Mouse (Mus musculus) MEL (cell line): Measurements from ENCODE around the gene Dmpk. TPM values are rescaled to one million over a fixed set of nuclear protein-coding genes. Genes with fewer than 3 reads are reported as not detected.

ENCODE experiments used
- DNase-seq: peaks from one replicate; pipeline ENCODE4 v3.0.0; 2011; ENCODE audit warnings: low read depth, low spot score
- H3K27ac ChIP-seq: 2 replicates; pipeline ENCODE4 v1.5.1; 2012; ENCODE audit warnings: low read depth, mild to moderate bottlenecking, control low read depth, low read length, moderate library complexity; ENCODE audit not compliant: control insufficient read depth
- H3K27me3 ChIP-seq, 2 experiments: fragments of 150-350 bp in 1 of 2; sonication (generic) in 1 of 2; 2 replicates each; pipeline ENCODE4 v1.6.1; 2012; ENCODE audit warnings: low read length in 2 of 2, mild to moderate bottlenecking in 2 of 2, improper control_type of control experiment in 1 of 2, moderate library complexity in 1 of 2; ENCODE audit not compliant: insufficient read depth in 2 of 2, control insufficient read depth in 1 of 2
- H3K36me3 ChIP-seq, 2 experiments: 2 replicates each; pipeline ENCODE4 v1.6.1; 2012 to 2014; ENCODE audit warnings: low read length in 2 of 2, improper control_type of control experiment in 1 of 2, inconsistent platforms in 1 of 2, mild to moderate bottlenecking in 1 of 2; ENCODE audit not compliant: insufficient read depth in 2 of 2, control insufficient read depth in 1 of 2
- H3K4me1 ChIP-seq, 2 experiments: fragments of 150-350 bp in 1 of 2; sonication (generic) in 1 of 2; 2 replicates each; pipeline ENCODE4 v1.6.1; 2012; ENCODE audit warnings: low read length in 2 of 2, improper control_type of control experiment in 1 of 2, mild to moderate bottlenecking in 1 of 2; ENCODE audit not compliant: insufficient read depth in 2 of 2, control insufficient read depth in 1 of 2
- H3K4me3 ChIP-seq, 2 experiments: fragments of 150-350 bp in 1 of 2; sonication (generic) in 1 of 2; 2 replicates each; pipeline ENCODE4 v1.5.1; 2012; ENCODE audit warnings: low read depth in 2 of 2, low read length in 2 of 2, mild to moderate bottlenecking in 2 of 2, moderate library complexity in 2 of 2, control low read depth in 1 of 2, improper control_type of control experiment in 1 of 2; ENCODE audit not compliant: control insufficient read depth in 1 of 2, insufficient read depth in 1 of 2
- H3K79me2 ChIP-seq: 2 replicates; pipeline ENCODE4 v1.6.1; 2012; ENCODE audit warnings: mild to moderate bottlenecking, low read length, moderate library complexity; ENCODE audit not compliant: control insufficient read depth, poor library complexity, insufficient read depth
- H3K9ac ChIP-seq: 2 replicates; pipeline ENCODE4 v1.6.1; 2012; ENCODE audit warnings: low read depth, mild to moderate bottlenecking, control low read depth, low read length, moderate library complexity; ENCODE audit not compliant: control insufficient read depth, poor library complexity, severe bottlenecking
- H3K9me3 ChIP-seq: fragments of 150-350 bp; sonication (generic); replicated peaks from 2 replicates; pipeline ENCODE4 v1.6.1; 2012; ENCODE audit warnings: mild to moderate bottlenecking, low read length, improper control_type of control experiment, moderate library complexity; ENCODE audit not compliant: insufficient read depth
- CHD1 ChIP-seq: IDR thresholded peaks from 2 replicates; pipeline ENCODE4 v1.6.1; 2012; ENCODE audit warnings: low read depth, mild to moderate bottlenecking, inconsistent platforms, low read length, improper control_type of control experiment
- CHD2 ChIP-seq: IDR thresholded peaks from 2 replicates; pipeline ENCODE4 v1.6.1; 2011; ENCODE audit warnings: low read length, improper control_type of control experiment
- CTCF ChIP-seq, 3 experiments: IDR thresholded peaks in 2 of 3; conservative IDR thresholded peaks in 1 of 3; 2 replicates each; pipeline ENCODE4 v1.5.1; 2011 to 2012; ENCODE audit warnings: low read length in 3 of 3, low read depth in 2 of 3, mild to moderate bottlenecking in 2 of 3, improper control_type of control experiment in 1 of 3, inconsistent platforms in 1 of 3, mixed read lengths in 1 of 3, moderate library complexity in 1 of 3; ENCODE audit not compliant: control insufficient read depth in 1 of 3, insufficient read depth in 1 of 3, poor library complexity in 1 of 3, severe bottlenecking in 1 of 3
- E2F4 ChIP-seq: IDR thresholded peaks from 2 replicates; pipeline ENCODE4 v1.6.1; 2011; ENCODE audit warnings: low read depth, low read length, improper control_type of control experiment, borderline replicate concordance
- ELF1 ChIP-seq: IDR thresholded peaks from 2 replicates; pipeline ENCODE4 v1.6.1; 2014; ENCODE audit warnings: low read depth, mild to moderate bottlenecking, inconsistent platforms, low read length, improper control_type of control experiment, moderate library complexity
- ETS1 ChIP-seq: IDR thresholded peaks from 2 replicates; pipeline ENCODE4 v1.6.1; 2012; ENCODE audit warnings: low read depth, mild to moderate bottlenecking, inconsistent platforms, low read length, improper control_type of control experiment, moderate library complexity
- GABPA ChIP-seq: IDR thresholded peaks from 2 replicates; pipeline ENCODE4 v1.6.1; 2012; ENCODE audit warnings: low read depth, mild to moderate bottlenecking, inconsistent platforms, low read length, improper control_type of control experiment, moderate library complexity
- JUND ChIP-seq: IDR thresholded peaks from 2 replicates; pipeline ENCODE4 v1.6.1; 2011; ENCODE audit warnings: low read depth, mild to moderate bottlenecking, improper control_type of control experiment, low read length
- MAX ChIP-seq: IDR thresholded peaks from 2 replicates; pipeline ENCODE4 v1.6.1; 2011; ENCODE audit warnings: low read length, improper control_type of control experiment
- MYC ChIP-seq: IDR thresholded peaks from 2 replicates; pipeline ENCODE4 v1.6.1; 2011; ENCODE audit warnings: low read depth, mild to moderate bottlenecking, low read length, improper control_type of control experiment, moderate library complexity
- POLR2AphosphoS5 ChIP-seq: IDR thresholded peaks from 2 replicates; pipeline ENCODE4 v1.6.1; 2012; ENCODE audit warnings: low read depth, borderline replicate concordance, mild to moderate bottlenecking, inconsistent platforms, low read length, moderate library complexity, mixed read lengths
- RAD21 ChIP-seq: IDR thresholded peaks from 2 replicates; pipeline ENCODE4 v1.6.1; 2011; ENCODE audit warnings: mild to moderate bottlenecking, low read depth, low read length, improper control_type of control experiment
- RCOR1 ChIP-seq: IDR thresholded peaks from 2 replicates; pipeline ENCODE4 v1.6.1; 2012; ENCODE audit warnings: low read depth, mild to moderate bottlenecking, inconsistent platforms, low read length, improper control_type of control experiment
- SIN3A ChIP-seq: IDR thresholded peaks from 2 replicates; pipeline ENCODE4 v1.6.1; 2012; ENCODE audit warnings: low read length, improper control_type of control experiment, inconsistent platforms
- SMC3 ChIP-seq: IDR thresholded peaks from 2 replicates; pipeline ENCODE4 v1.6.1; 2011; ENCODE audit warnings: low read depth, low read length, improper control_type of control experiment
- UBTF ChIP-seq: IDR thresholded peaks from 2 replicates; pipeline ENCODE4 v1.6.1; 2012; ENCODE audit warnings: low read depth, mild to moderate bottlenecking, inconsistent platforms, low read length, improper control_type of control experiment, moderate library complexity, borderline replicate concordance; ENCODE audit not compliant: insufficient read depth
- USF1 ChIP-seq: IDR thresholded peaks from 2 replicates; pipeline ENCODE4 v1.6.1; 2014; ENCODE audit warnings: low read depth, mild to moderate bottlenecking, inconsistent platforms, low read length, improper control_type of control experiment, moderate library complexity
- USF2 ChIP-seq, 2 experiments: IDR thresholded peaks; 2 replicates each; pipeline ENCODE4 v1.6.1; 2011 to 2012; ENCODE audit warnings: improper control_type of control experiment in 2 of 2, low read length in 2 of 2, borderline replicate concordance in 1 of 2, inconsistent platforms in 1 of 2, low read depth in 1 of 2, mild to moderate bottlenecking in 1 of 2; ENCODE audit not compliant: insufficient read depth in 1 of 2
- ZKSCAN1 ChIP-seq: IDR thresholded peaks from 2 replicates; pipeline ENCODE4 v1.6.1; 2012; ENCODE audit warnings: low read depth, mild to moderate bottlenecking, inconsistent platforms, low read length, improper control_type of control experiment, moderate library complexity
- ZMIZ1 ChIP-seq: IDR thresholded peaks from 2 replicates; pipeline ENCODE4 v1.6.1; 2012; ENCODE audit warnings: low read depth, mild to moderate bottlenecking, inconsistent platforms, low read length, improper control_type of control experiment, moderate library complexity
- ZNF384 ChIP-seq: IDR thresholded peaks from 2 replicates; pipeline ENCODE4 v1.6.1; 2012; ENCODE audit warnings: low read depth, mild to moderate bottlenecking, inconsistent platforms, low read length, improper control_type of control experiment
- polyA plus RNA-seq, 2 experiments: library from polyadenylated mRNA; stranded (reverse) in 1 of 2; unstranded in 1 of 2; fragments of >175 nt in 1 of 2; fragments of >200 nt in 1 of 2; gene quantifications; 2 replicates each; pipeline versions ENCODE4 v1.2.1 to v1.2.4; 2012; ENCODE audit warnings: low replicate concordance in 2 of 2, low read depth in 1 of 2; ENCODE audit not compliant: insufficient read length in 2 of 2, insufficient read depth in 1 of 2, missing spikeins in 1 of 2
- total RNA-seq: library from RNA; depleted of rRNA; stranded (reverse); fragments of 300-350 nt; gene quantifications from 2 replicates; pipeline ENCODE4 v1.2.3, GENCODE M21; 2012

Dmpk gene
- total and polyA plus RNA-seq, 3 experiments, result 5.4 to 29.3 TPM; not detected in 1

DNA sequence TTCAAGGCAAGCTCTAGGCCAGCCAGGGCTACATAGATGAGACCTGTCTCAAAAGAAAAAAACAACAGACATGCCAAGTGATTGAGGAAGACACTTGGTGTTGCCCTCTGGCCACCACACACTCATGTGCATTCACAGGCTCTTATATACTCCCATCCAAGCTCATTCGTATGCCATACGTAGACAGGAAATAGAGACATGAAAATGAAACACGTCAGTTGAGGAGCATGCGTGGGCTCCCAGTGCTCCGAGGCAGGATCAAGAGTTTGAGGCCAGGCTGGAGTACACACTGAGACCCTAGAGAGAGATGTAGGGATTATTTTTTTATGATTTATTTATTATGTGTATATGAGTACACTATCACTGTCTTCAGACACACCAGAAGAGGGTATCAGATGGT lies 45.7 kb downstream of the Dmpk start:
- H3K36me3 ChIP-seq, result 0 out of 4 replicates have a peak, but pooled peaks cover 0 to 2% of the 10 kb centered on the region in 2 experiments
- no peak overlapping the region for H3K27ac ChIP-seq
- H3K4me3 ChIP-seq, result no peak overlapping the region
- peaks cover 0 to 4% of the 10 kb centered on the region in 2 experiments; a peak in 2 of 4 replicates for H3K4me1 ChIP-seq
- H3K79me2 ChIP-seq, result no peaks in the 10 kb centered on the region
- no peak for TF ChIP-seq CTCF (IDR thresholded peaks at IDR 0.05 in 2 of 3, conservative IDR thresholded peaks at IDR 0.05 in 1 of 3; ENCODE audit: control insufficient read depth in 1 of 3, insufficient read depth in 1 of 3, low read depth in 2 of 3, low read length in 3 of 3, poor library complexity in 1 of 3, severe bottlenecking in 1 of 3)
- TF ChIP-seq ZNF384, result no peak
- TF ChIP-seq ETS1, result no peak
- no peak for TF ChIP-seq UBTF
- no peak for TF ChIP-seq JUND
- TF ChIP-seq CHD1, result no peak
- no peak for TF ChIP-seq MYC
- no peak for TF ChIP-seq CHD2
- no peak for TF ChIP-seq ZKSCAN1
- TF ChIP-seq RAD21, result no peak
- no peak for TF ChIP-seq USF2 (IDR thresholded peaks at IDR 0.05; ENCODE audit: borderline replicate concordance in 1 of 2, insufficient read depth in 1 of 2, low read depth in 1 of 2, low read length in 2 of 2)
- TF ChIP-seq POLR2AphosphoS5, result no peak
- no peak for TF ChIP-seq SMC3
- TF ChIP-seq GABPA, result no peak
- no peak for TF ChIP-seq SIN3A
- TF ChIP-seq ZMIZ1, result no peak
- TF ChIP-seq USF1, result no peak
- no peak overlapping the region for H3K9ac ChIP-seq
- no peaks in the 10 kb centered on the region for H3K27me3 ChIP-seq
- no peaks in the 10 kb centered on the region for H3K9me3 ChIP-seq
- DNase-seq, result no peak

DNA sequence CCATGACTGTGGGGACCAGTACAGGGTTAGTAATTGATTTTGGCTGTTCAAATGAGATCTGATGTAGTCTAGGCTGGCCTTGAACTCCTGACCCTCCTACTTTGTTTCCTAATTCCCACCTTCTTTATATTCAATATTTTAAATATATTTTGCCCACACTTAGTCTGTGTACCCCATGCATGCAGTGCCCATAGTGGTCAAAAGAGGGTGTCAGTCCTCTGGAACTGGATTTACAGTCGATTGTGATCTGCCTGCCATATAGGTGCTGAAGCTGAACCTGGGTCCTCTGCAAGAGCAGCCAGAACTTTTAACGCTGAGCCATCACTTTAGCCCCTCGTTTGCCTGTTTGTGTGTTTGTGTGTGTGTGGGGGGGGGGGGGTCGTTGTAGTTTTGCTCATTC lies 47.0 kb downstream of the Dmpk start:
- no peaks in the 10 kb centered on the region for H3K9me3 ChIP-seq
- no peak overlapping the region for H3K4me3 ChIP-seq
- peak; percentile 33 for DNase-seq
- 0 out of 4 replicates have a peak, but pooled peaks cover 0 to 2% of the 10 kb centered on the region in 2 experiments for H3K36me3 ChIP-seq
- TF ChIP-seq ZMIZ1, result no peak
- TF ChIP-seq E2F4, result no peak
- TF ChIP-seq USF2 (IDR thresholded peaks at IDR 0.05; ENCODE audit: borderline replicate concordance in 1 of 2, insufficient read depth in 1 of 2, low read depth in 1 of 2, low read length in 2 of 2), result no peak
- TF ChIP-seq ELF1, result no peak
- no peak for TF ChIP-seq MAX
- peak in 2 of 3 experiments; percentile 11 to 23; a peak in 2 of 6 replicates for TF ChIP-seq CTCF (IDR thresholded peaks at IDR 0.05 in 2 of 3, conservative IDR thresholded peaks at IDR 0.05 in 1 of 3; ENCODE audit: control insufficient read depth in 1 of 3, insufficient read depth in 1 of 3, low read depth in 2 of 3, low read length in 3 of 3, poor library complexity in 1 of 3, severe bottlenecking in 1 of 3)
- no peak for TF ChIP-seq RCOR1
- peaks cover 0 to 4% of the 10 kb centered on the region in 2 experiments; a peak in 2 of 4 replicates for H3K4me1 ChIP-seq
- no peaks in the 10 kb centered on the region for H3K79me2 ChIP-seq
- no peak overlapping the region for H3K27ac ChIP-seq
- no peak overlapping the region for H3K9ac ChIP-seq
- no peaks in the 10 kb centered on the region for H3K27me3 ChIP-seq
